Mouse (Mus musculus) MEL (cell line): ENCODE results near the gene Galnt10. TPM values are rescaled to one million over a fixed set of nuclear protein-coding genes. Genes with fewer than 3 reads are reported as not detected.

Source experiments
- DNase-seq: peaks from one replicate; pipeline ENCODE4 v3.0.0; 2011; ENCODE audit warnings: low read depth, low spot score
- H3K27ac ChIP-seq: 2 replicates; pipeline ENCODE4 v1.5.1; 2012; ENCODE audit warnings: low read depth, mild to moderate bottlenecking, control low read depth, low read length, moderate library complexity; ENCODE audit not compliant: control insufficient read depth
- H3K27me3 ChIP-seq, 2 experiments: fragments of 150-350 bp in 1 of 2; sonication (generic) in 1 of 2; 2 replicates each; pipeline ENCODE4 v1.6.1; 2012; ENCODE audit warnings: low read length in 2 of 2, mild to moderate bottlenecking in 2 of 2, improper control_type of control experiment in 1 of 2, moderate library complexity in 1 of 2; ENCODE audit not compliant: insufficient read depth in 2 of 2, control insufficient read depth in 1 of 2
- H3K36me3 ChIP-seq, 2 experiments: 2 replicates each; pipeline ENCODE4 v1.6.1; 2012 to 2014; ENCODE audit warnings: low read length in 2 of 2, improper control_type of control experiment in 1 of 2, inconsistent platforms in 1 of 2, mild to moderate bottlenecking in 1 of 2; ENCODE audit not compliant: insufficient read depth in 2 of 2, control insufficient read depth in 1 of 2
- H3K4me1 ChIP-seq, 2 experiments: fragments of 150-350 bp in 1 of 2; sonication (generic) in 1 of 2; 2 replicates each; pipeline ENCODE4 v1.6.1; 2012; ENCODE audit warnings: low read length in 2 of 2, improper control_type of control experiment in 1 of 2, mild to moderate bottlenecking in 1 of 2; ENCODE audit not compliant: insufficient read depth in 2 of 2, control insufficient read depth in 1 of 2
- H3K4me3 ChIP-seq, 2 experiments: fragments of 150-350 bp in 1 of 2; sonication (generic) in 1 of 2; 2 replicates each; pipeline ENCODE4 v1.5.1; 2012; ENCODE audit warnings: low read depth in 2 of 2, low read length in 2 of 2, mild to moderate bottlenecking in 2 of 2, moderate library complexity in 2 of 2, control low read depth in 1 of 2, improper control_type of control experiment in 1 of 2; ENCODE audit not compliant: control insufficient read depth in 1 of 2, insufficient read depth in 1 of 2
- H3K79me2 ChIP-seq: 2 replicates; pipeline ENCODE4 v1.6.1; 2012; ENCODE audit warnings: mild to moderate bottlenecking, low read length, moderate library complexity; ENCODE audit not compliant: control insufficient read depth, poor library complexity, insufficient read depth
- H3K9ac ChIP-seq: 2 replicates; pipeline ENCODE4 v1.6.1; 2012; ENCODE audit warnings: low read depth, mild to moderate bottlenecking, control low read depth, low read length, moderate library complexity; ENCODE audit not compliant: control insufficient read depth, poor library complexity, severe bottlenecking
- H3K9me3 ChIP-seq: fragments of 150-350 bp; sonication (generic); replicated peaks from 2 replicates; pipeline ENCODE4 v1.6.1; 2012; ENCODE audit warnings: mild to moderate bottlenecking, low read length, improper control_type of control experiment, moderate library complexity; ENCODE audit not compliant: insufficient read depth
- ELF1 ChIP-seq: IDR thresholded peaks from 2 replicates; pipeline ENCODE4 v1.6.1; 2014; ENCODE audit warnings: low read depth, mild to moderate bottlenecking, inconsistent platforms, low read length, improper control_type of control experiment, moderate library complexity
- EP300 ChIP-seq, 2 experiments: IDR thresholded peaks; 2 replicates each; pipeline ENCODE4 v1.6.1; 2011; ENCODE audit warnings: improper control_type of control experiment in 2 of 2, low read length in 2 of 2, low read depth in 1 of 2, mild to moderate bottlenecking in 1 of 2
- ETS1 ChIP-seq: IDR thresholded peaks from 2 replicates; pipeline ENCODE4 v1.6.1; 2012; ENCODE audit warnings: low read depth, mild to moderate bottlenecking, inconsistent platforms, low read length, improper control_type of control experiment, moderate library complexity
- KAT2A ChIP-seq: conservative IDR thresholded peaks from 2 replicates; pipeline ENCODE4 v1.6.1; 2012; ENCODE audit warnings: low read depth, low read length, improper control_type of control experiment, inconsistent platforms
- MAFK ChIP-seq: IDR thresholded peaks from 2 replicates; pipeline ENCODE4 v1.6.1; 2011; ENCODE audit warnings: low read depth, mild to moderate bottlenecking, low read length, improper control_type of control experiment, borderline replicate concordance
- MXI1 ChIP-seq: IDR thresholded peaks from 2 replicates; pipeline ENCODE4 v1.6.1; 2011; ENCODE audit warnings: mild to moderate bottlenecking, low read depth, low read length, improper control_type of control experiment
- POLR2AphosphoS5 ChIP-seq: IDR thresholded peaks from 2 replicates; pipeline ENCODE4 v1.6.1; 2012; ENCODE audit warnings: low read depth, borderline replicate concordance, mild to moderate bottlenecking, inconsistent platforms, low read length, moderate library complexity, mixed read lengths
- SMC3 ChIP-seq: IDR thresholded peaks from 2 replicates; pipeline ENCODE4 v1.6.1; 2011; ENCODE audit warnings: low read depth, low read length, improper control_type of control experiment
- UBTF ChIP-seq: IDR thresholded peaks from 2 replicates; pipeline ENCODE4 v1.6.1; 2012; ENCODE audit warnings: low read depth, mild to moderate bottlenecking, inconsistent platforms, low read length, improper control_type of control experiment, moderate library complexity, borderline replicate concordance; ENCODE audit not compliant: insufficient read depth
- USF1 ChIP-seq: IDR thresholded peaks from 2 replicates; pipeline ENCODE4 v1.6.1; 2014; ENCODE audit warnings: low read depth, mild to moderate bottlenecking, inconsistent platforms, low read length, improper control_type of control experiment, moderate library complexity
- polyA plus RNA-seq, 2 experiments: library from polyadenylated mRNA; stranded (reverse) in 1 of 2; unstranded in 1 of 2; fragments of >175 nt in 1 of 2; fragments of >200 nt in 1 of 2; gene quantifications; 2 replicates each; pipeline versions ENCODE4 v1.2.1 to v1.2.4; 2012; ENCODE audit warnings: low replicate concordance in 2 of 2, low read depth in 1 of 2; ENCODE audit not compliant: insufficient read length in 2 of 2, insufficient read depth in 1 of 2, missing spikeins in 1 of 2
- total RNA-seq: library from RNA; depleted of rRNA; stranded (reverse); fragments of 300-350 nt; gene quantifications from 2 replicates; pipeline ENCODE4 v1.2.3, GENCODE M21; 2012

Gene Galnt10
- total and polyA plus RNA-seq, 3 experiments: 26.7 to 27.4 TPM; not detected in 1

GRCm38 (mm10) chr11:57645847-57646246 is 605 bp downstream of the Galnt10 start:
- TF ChIP-seq MAFK (no peak), ELF1 (0 out of 2 replicates have a peak, but pooled peaks have one; percentile 10)
- H3K27me3 ChIP-seq: no peaks in the 10 kb centered on the region
- H3K4me3 ChIP-seq: peak overlapping the region; percentile 69 to 83
- H3K9me3 ChIP-seq: no peaks in the 10 kb centered on the region
- H3K4me1 ChIP-seq: peaks cover 15 to 41% of the 10 kb centered on the region in 2 experiments
- H3K9ac ChIP-seq: peak overlapping the region; percentile 88
- no peak overlapping the region for H3K27ac ChIP-seq
- peaks cover 0 to 31% of the 10 kb centered on the region in 2 experiments; a peak in 2 of 4 replicates for H3K36me3 ChIP-seq
- peaks cover 23% of the 10 kb centered on the region for H3K79me2 ChIP-seq
- peak; percentile 55 for DNase-seq

GRCm38 (mm10) chr11:57646416-57646815 is 1.2 kb downstream of the Galnt10 start:
- Histone ChIP-seq H3K4me1 (peaks cover 15 to 46% of the 10 kb centered on the region in 2 experiments), H3K4me3 (peak overlapping the region; percentile 9 to 83; a peak in 2 of 4 replicates), H3K9ac (no peak overlapping the region), H3K27ac (no peak overlapping the region), H3K27me3 (no peaks in the 10 kb centered on the region), H3K9me3 (no peaks in the 10 kb centered on the region)
- no peak for DNase-seq
- TF ChIP-seq ELF1 (no peak), POLR2AphosphoS5 (no peak), USF1 (no peak), EP300 (IDR thresholded peaks at IDR 0.05; ENCODE audit: low read depth in 1 of 2, low read length in 2 of 2) (no peak), MXI1 (no peak), SMC3 (no peak)
- TF ChIP-seq, all 39 proteins: peak for 0
- Histone ChIP-seq H3K36me3 (peaks cover 0 to 35% of the 10 kb centered on the region in 2 experiments; a peak in 2 of 4 replicates), H3K79me2 (peaks cover 23% of the 10 kb centered on the region)

GRCm38 (mm10) chr11:57646940-57647339 is 1.7 kb downstream of the Galnt10 start:
- H3K36me3 ChIP-seq: peaks cover 0 to 38% of the 10 kb centered on the region in 2 experiments; a peak in 2 of 4 replicates
- H3K4me3 ChIP-seq: no peak overlapping the region
- no peaks in the 10 kb centered on the region for H3K9me3 ChIP-seq
- peaks cover 17 to 49% of the 10 kb centered on the region in 2 experiments for H3K4me1 ChIP-seq
- no peak overlapping the region for H3K9ac ChIP-seq
- TF ChIP-seq ETS1: no peak
- TF ChIP-seq MAFK: no peak
- no peak for TF ChIP-seq UBTF
- TF ChIP-seq KAT2A: no peak
- no peaks in the 10 kb centered on the region for H3K27me3 ChIP-seq
- DNase-seq: no peak
- H3K27ac ChIP-seq: no peak overlapping the region
- peaks cover 23% of the 10 kb centered on the region for H3K79me2 ChIP-seq
